Mouse (Mus musculus): ENCODE results near the gene Ntrk2. TPM values are rescaled to one million over a fixed set of nuclear protein-coding genes. Genes with fewer than 3 reads are reported as not detected.

Gene Ntrk2
- polyA plus RNA-seq, 1 experiment = 204 TPM

- H3K4me3 ChIP-seq (ENCODE audit: insufficient read depth, low read depth, low read length) = no peak overlapping the region
- no peak overlapping the region for H3K27ac ChIP-seq (ENCODE audit: insufficient read depth, low read depth, low read length)
- WGBS = 69% methylated on average over 8 of the region's 8 CpGs
- no peak for TF ChIP-seq POLR2A (IDR thresholded peaks at IDR 0.05; ENCODE audit: insufficient read depth, low read depth, low read length)
- no peak for TF ChIP-seq CTCF (IDR thresholded peaks at IDR 0.05; ENCODE audit: insufficient read depth, low read depth, low read length)
- H3K4me1 ChIP-seq (ENCODE audit: control insufficient read depth, insufficient read depth, low read length) = peaks cover 10% of the 10 kb centered on the region
Observed at GRCm38 (mm10) chr13:58866776-58867435, 60.5 kb downstream of the Ntrk2 start.

GRCm38 (mm10) chr13:58882468-58882867 is 76.1 kb downstream of the Ntrk2 start:
- 79% methylated on average over 3 of the region's 3 CpGs for WGBS
- no peak overlapping the region for H3K27ac ChIP-seq (ENCODE audit: insufficient read depth, low read depth, low read length)
- H3K4me3 ChIP-seq (ENCODE audit: insufficient read depth, low read depth, low read length) = no peak overlapping the region
- peaks cover 6% of the 10 kb centered on the region for H3K4me1 ChIP-seq (ENCODE audit: control insufficient read depth, insufficient read depth, low read length)
- TF ChIP-seq CTCF (IDR thresholded peaks at IDR 0.05; ENCODE audit: insufficient read depth, low read depth, low read length) (no peak), POLR2A (IDR thresholded peaks at IDR 0.05; ENCODE audit: insufficient read depth, low read depth, low read length) (no peak)

- no peak overlapping the region for H3K4me3 ChIP-seq (ENCODE audit: insufficient read depth, low read depth, low read length)
- H3K27ac ChIP-seq (ENCODE audit: insufficient read depth, low read depth, low read length) = no peak overlapping the region
- TF ChIP-seq CTCF (IDR thresholded peaks at IDR 0.05; ENCODE audit: insufficient read depth, low read depth, low read length) (no peak), POLR2A (IDR thresholded peaks at IDR 0.05; ENCODE audit: insufficient read depth, low read depth, low read length) (no peak)
- 88% methylated on average over 5 of the region's 5 CpGs for WGBS
- H3K4me1 ChIP-seq (ENCODE audit: control insufficient read depth, insufficient read depth, low read length) = peaks cover 5% of the 10 kb centered on the region
Observed at GRCm38 (mm10) chr13:58882916-58883315, 76.5 kb downstream of the Ntrk2 start.

GRCm38 (mm10) chr13:58886108-58886507 is 79.7 kb downstream of the Ntrk2 start:
- 63% methylated on average over 8 of the region's 8 CpGs for WGBS
- no peak overlapping the region for H3K27ac ChIP-seq (ENCODE audit: insufficient read depth, low read depth, low read length)
- TF ChIP-seq CTCF (IDR thresholded peaks at IDR 0.05; ENCODE audit: insufficient read depth, low read depth, low read length) = no peak

GRCm38 (mm10) chr13:58896254-58896910 is 90.0 kb downstream of the Ntrk2 start:
- H3K27ac ChIP-seq (ENCODE audit: insufficient read depth, low read depth, low read length) = no peak overlapping the region; the same call in 1 of the 2 replicates
- 40% methylated on average over 12 of the region's 12 CpGs for WGBS
- no peak overlapping the region for H3K4me3 ChIP-seq (ENCODE audit: insufficient read depth, low read depth, low read length)
- H3K4me1 ChIP-seq (ENCODE audit: control insufficient read depth, insufficient read depth, low read length) = peaks cover 10% of the 10 kb centered on the region; the same call in 1 of the 2 replicates
- TF ChIP-seq POLR2A (IDR thresholded peaks at IDR 0.05; ENCODE audit: insufficient read depth, low read depth, low read length) (no peak), CTCF (IDR thresholded peaks at IDR 0.05; ENCODE audit: insufficient read depth, low read depth, low read length) (no peak)

More at GRCm38 (mm10) chr13:58886108-58886507, 79.7 kb downstream of the Ntrk2 start:
- Histone ChIP-seq H3K4me3 (ENCODE audit: insufficient read depth, low read depth, low read length) (no peak overlapping the region), H3K4me1 (ENCODE audit: control insufficient read depth, insufficient read depth, low read length) (no peaks in the 10 kb centered on the region)

GRCm38 (mm10) chr13:58899337-58899736 is 93.0 kb downstream of the Ntrk2 start:
- TF ChIP-seq POLR2A (IDR thresholded peaks at IDR 0.05; ENCODE audit: insufficient read depth, low read depth, low read length) (no peak), CTCF (IDR thresholded peaks at IDR 0.05; ENCODE audit: insufficient read depth, low read depth, low read length) (no peak)
- H3K4me1 ChIP-seq (ENCODE audit: control insufficient read depth, insufficient read depth, low read length) = peaks cover 15% of the 10 kb centered on the region; the same call in 1 of the 2 replicates
- 91% methylated on average over 2 of the region's 2 CpGs for WGBS
- H3K27ac ChIP-seq (ENCODE audit: insufficient read depth, low read depth, low read length) = no peak overlapping the region
- H3K4me3 ChIP-seq (ENCODE audit: insufficient read depth, low read depth, low read length) = no peak overlapping the region

GRCm38 (mm10) chr13:58902313-58902712 is 95.9 kb downstream of the Ntrk2 start:
- no peak for TF ChIP-seq CTCF (IDR thresholded peaks at IDR 0.05; ENCODE audit: insufficient read depth, low read depth, low read length)
- TF ChIP-seq POLR2A (IDR thresholded peaks at IDR 0.05; ENCODE audit: insufficient read depth, low read depth, low read length) = no peak
- Histone ChIP-seq H3K27ac (ENCODE audit: insufficient read depth, low read depth, low read length) (no peak overlapping the region), H3K4me1 (ENCODE audit: control insufficient read depth, insufficient read depth, low read length) (peaks cover 14% of the 10 kb centered on the region), H3K4me3 (ENCODE audit: insufficient read depth, low read depth, low read length) (no peak overlapping the region)
- WGBS = 62% methylated on average over 8 of the region's 8 CpGs

- TF ChIP-seq POLR2A (IDR thresholded peaks at IDR 0.05; ENCODE audit: insufficient read depth, low read depth, low read length) (no peak), CTCF (IDR thresholded peaks at IDR 0.05; ENCODE audit: insufficient read depth, low read depth, low read length) (no peak)
- H3K27ac ChIP-seq (ENCODE audit: insufficient read depth, low read depth, low read length) = no peak overlapping the region
- WGBS = 57% methylated on average over 13 of the region's 13 CpGs
- H3K4me3 ChIP-seq (ENCODE audit: insufficient read depth, low read depth, low read length) = no peak overlapping the region
- peaks cover 13% of the 10 kb centered on the region for H3K4me1 ChIP-seq (ENCODE audit: control insufficient read depth, insufficient read depth, low read length)
Observed at GRCm38 (mm10) chr13:58904742-58905735, 98.7 kb downstream of the Ntrk2 start.

All from olfactory bulb, adult 2 months (tissue).